Mouse (Mus musculus) midbrain, embryonic 16.5 days (tissue): ENCODE results near the gene H2-Aa. TPM values are rescaled to one million over a fixed set of nuclear protein-coding genes. Genes with fewer than 3 reads are reported as not detected.

ENCODE experiments used
- ATAC-seq: fragments of 200-750 bp; cut with Nextera tagmentation; 2 replicates; pipeline ENCODE4 v1.8.0; 2017; ENCODE audit warnings: moderate TSS enrichment
- H3K27ac ChIP-seq: fragments of 300-500 bp; sonication (generic); 2 replicates; pipeline ENCODE4 v1.5.1; 2014; ENCODE audit warnings: mild to moderate bottlenecking, low read length, mixed read lengths
- H3K27me3 ChIP-seq: fragments of 300-500 bp; sonication (generic); 2 replicates; pipeline ENCODE4 v1.6.1; 2014; ENCODE audit warnings: low read depth, low read length, mixed read lengths; ENCODE audit not compliant: control insufficient read depth, insufficient read depth
- H3K36me3 ChIP-seq: fragments of 300-500 bp; sonication (generic); 2 replicates; pipeline ENCODE4 v1.6.1; 2014; ENCODE audit warnings: mild to moderate bottlenecking, low read length, moderate library complexity, mixed read lengths; ENCODE audit not compliant: control insufficient read depth, insufficient read depth
- H3K4me1 ChIP-seq: fragments of 300-500 bp; sonication (generic); 2 replicates; pipeline ENCODE4 v1.6.1; 2014; ENCODE audit warnings: mild to moderate bottlenecking, low read length, mixed read lengths; ENCODE audit not compliant: control insufficient read depth, insufficient read depth
- H3K4me2 ChIP-seq: fragments of 300-500 bp; sonication (generic); 2 replicates; pipeline ENCODE4 v1.6.1; 2014; ENCODE audit warnings: mild to moderate bottlenecking, low read length, mixed read lengths
- H3K4me3 ChIP-seq: fragments of 300-500 bp; sonication (generic); 2 replicates; pipeline ENCODE4 v1.5.1; 2014; ENCODE audit warnings: low read depth, mild to moderate bottlenecking, low read length, moderate library complexity, mixed read lengths
- H3K9ac ChIP-seq: fragments of 300-500 bp; sonication (generic); 2 replicates; pipeline ENCODE4 v1.6.1; 2014; ENCODE audit warnings: low read depth, low read length, mixed read lengths
- H3K9me3 ChIP-seq: fragments of 300-500 bp; sonication (generic); replicated peaks from 2 replicates; pipeline ENCODE4 v1.6.1; 2014; ENCODE audit warnings: mild to moderate bottlenecking, low read length, mixed read lengths; ENCODE audit not compliant: control insufficient read depth, poor library complexity, severe bottlenecking
- WGBS: fragments of 180-500 bp; shearing (Covaris S2); extraction: QIAGEN DNeasy Blood & Tissue Kit; methylation state at CpG from one replicate; pipeline ENCODE4 v1.1.7; 2014; 5-methylcytosine and 5-hydroxymethylcytosine counted together
- polyA plus RNA-seq: library from polyadenylated mRNA; unstranded; fragments of >200 nt; fragmentation: Nextera tagmentation; extraction: Ambion mirVana; gene quantifications from 2 replicates; pipeline ENCODE4 v1.2.1, GENCODE M21; 2015

H2-Aa gene
- 0.44 TPM in 1 of 2 replicates, not detected in the other for polyA plus RNA-seq

- no peaks in the 10 kb centered on the region for H3K9me3 ChIP-seq
- H3K4me2 ChIP-seq: no peak within 1 kb of the TSS
- H3K27ac ChIP-seq: no peak within 1 kb of the TSS
- 12% methylated on average over 8 of the region's 8 CpGs for whole genome bisulfite sequencing
- no peak for ATAC-seq
- H3K4me1 ChIP-seq: no peaks in the 10 kb centered on the region
- H3K4me3 ChIP-seq: no peak within 1 kb of the TSS
- H3K27me3 ChIP-seq: no peaks in the 10 kb centered on the region
- no peaks in the 10 kb centered on the region for H3K36me3 ChIP-seq
- H3K9ac ChIP-seq: no peak within 1 kb of the TSS
Measured at GRCm38 (mm10) chr17:34287648-34288047, at the start of gene H2-Aa. Gene H2-Aa, minus strand, starts transcription at chr17:34287823.

GRCm38 (mm10) chr17:34331200-34331599, 43.6 kb upstream of the H2-Aa start:
- no peak overlapping the region for H3K9ac ChIP-seq
- H3K36me3 ChIP-seq: no peaks in the 10 kb centered on the region
- H3K4me1 ChIP-seq: no peaks in the 10 kb centered on the region
- WGBS: 88% methylated on average over 1 of the region's 1 CpGs
- H3K9me3 ChIP-seq: no peaks in the 10 kb centered on the region
- no peak overlapping the region for H3K27ac ChIP-seq
- H3K4me3 ChIP-seq: no peak overlapping the region
- no peak overlapping the region for H3K4me2 ChIP-seq
- ATAC-seq: no peak
- no peaks in the 10 kb centered on the region for H3K27me3 ChIP-seq

GRCm38 (mm10) chr17:34329807-34330206, 42.2 kb upstream of the H2-Aa start:
- H3K4me2 ChIP-seq: no peak overlapping the region
- H3K27me3 ChIP-seq: no peaks in the 10 kb centered on the region
- no peak overlapping the region for H3K27ac ChIP-seq
- no peaks in the 10 kb centered on the region for H3K36me3 ChIP-seq
- WGBS: 87% methylated on average over 2 of the region's 2 CpGs
- H3K9ac ChIP-seq: no peak overlapping the region
- no peak overlapping the region for H3K4me3 ChIP-seq
- no peak for ATAC-seq
- no peaks in the 10 kb centered on the region for H3K4me1 ChIP-seq
- no peaks in the 10 kb centered on the region for H3K9me3 ChIP-seq

GRCm38 (mm10) chr17:34326373-34326772, 38.8 kb upstream of the H2-Aa start:
- no peak for ATAC-seq
- Histone ChIP-seq H3K4me2 (no peak overlapping the region), H3K27me3 (no peaks in the 10 kb centered on the region), H3K27ac (no peak overlapping the region), H3K9ac (no peak overlapping the region), H3K4me1 (no peaks in the 10 kb centered on the region), H3K36me3 (no peaks in the 10 kb centered on the region), H3K9me3 (no peaks in the 10 kb centered on the region), H3K4me3 (no peak overlapping the region)
- WGBS: 82% methylated on average over 3 of the region's 3 CpGs

- 48% methylated on average over 4 of the region's 4 CpGs for WGBS
- Histone ChIP-seq H3K4me3 (no peak within 1 kb of the TSS), H3K4me1 (no peaks in the 10 kb centered on the region), H3K27me3 (no peaks in the 10 kb centered on the region), H3K9ac (no peak within 1 kb of the TSS), H3K36me3 (no peaks in the 10 kb centered on the region), H3K4me2 (no peak within 1 kb of the TSS), H3K27ac (no peak within 1 kb of the TSS), H3K9me3 (no peaks in the 10 kb centered on the region)
- ATAC-seq: no peak
Measured at GRCm38 (mm10) chr17:34325436-34325835, 37.8 kb upstream of the H2-Aa start, which contains the start of gene H2-Eb2. Gene H2-Eb2, plus strand, starts transcription at chr17:34325665.

GRCm38 (mm10) chr17:34317275-34317674, 29.7 kb upstream of the H2-Aa start:
- Histone ChIP-seq H3K9ac (no peak overlapping the region), H3K4me3 (no peak overlapping the region), H3K4me1 (no peaks in the 10 kb centered on the region), H3K36me3 (no peaks in the 10 kb centered on the region), H3K27ac (no peak overlapping the region), H3K9me3 (no peaks in the 10 kb centered on the region), H3K4me2 (no peak overlapping the region), H3K27me3 (no peaks in the 10 kb centered on the region)
- 57% methylated on average over 2 of the region's 2 CpGs for WGBS
- no peak for ATAC-seq

GRCm38 (mm10) chr17:34316697-34317096, 29.1 kb upstream of the H2-Aa start:
- Histone ChIP-seq H3K9ac (no peak overlapping the region), H3K36me3 (no peaks in the 10 kb centered on the region), H3K4me1 (no peaks in the 10 kb centered on the region), H3K27ac (no peak overlapping the region), H3K4me3 (no peak overlapping the region), H3K9me3 (no peaks in the 10 kb centered on the region), H3K27me3 (no peaks in the 10 kb centered on the region), H3K4me2 (no peak overlapping the region)
- WGBS: 81% methylated on average over 2 of the region's 2 CpGs
- no peak for ATAC-seq

GRCm38 (mm10) chr17:34315512-34315911, 27.9 kb upstream of the H2-Aa start:
- Histone ChIP-seq H3K4me2 (no peak overlapping the region), H3K4me3 (no peak overlapping the region), H3K9ac (no peak overlapping the region), H3K27me3 (no peaks in the 10 kb centered on the region), H3K9me3 (no peaks in the 10 kb centered on the region), H3K27ac (no peak overlapping the region), H3K4me1 (no peaks in the 10 kb centered on the region), H3K36me3 (no peaks in the 10 kb centered on the region)
- 76% methylated on average over 1 of the region's 1 CpGs for WGBS
- ATAC-seq: no peak

- Histone ChIP-seq H3K4me1 (0 out of 2 replicates have a peak, but pooled peaks cover under 1% of the 10 kb centered on the region), H3K36me3 (no peaks in the 10 kb centered on the region), H3K27me3 (no peaks in the 10 kb centered on the region), H3K4me3 (no peak overlapping the region), H3K27ac (no peak overlapping the region), H3K9me3 (no peaks in the 10 kb centered on the region), H3K9ac (no peak overlapping the region), H3K4me2 (no peak overlapping the region)
- no peak for ATAC-seq
- 69% methylated on average over 9 of the region's 9 CpGs for WGBS
Measured at GRCm38 (mm10) chr17:34314286-34314685, 26.7 kb upstream of the H2-Aa start.
